Mouse (Mus musculus) monocyte, adult 5-6 weeks (primary cell): ENCODE measurements around the gene Abca7. TPM values are rescaled to one million over a fixed set of nuclear protein-coding genes. Genes with fewer than 3 reads are reported as not detected.
"Not testable (repeated sequence)": the region's sequence is repeated elsewhere in the genome, so short reads cannot be mapped to it uniquely, and the experiment has no call there.

Experiments
- ATAC-seq: fragments of 153-309, 156-312 bp; replicated peaks from 2 replicates; pipeline ENCODE4 v1.8.0; 2017; ENCODE audit warnings: mild to moderate bottlenecking; ENCODE audit not compliant: low TSS enrichment, insufficient number of reproducible peaks, severe bottlenecking, poor library complexity, low FRiP score
- total RNA-seq: library from RNA; stranded (forward); fragments of 200-1000, 200-491, 200-594 nt; gene quantifications from 3 replicates; pipeline ENCODE4 v1.2.3, GENCODE M21; 2017

The Abca7 gene
- total RNA-seq: 33.6 to 53.0 TPM (median 45.9 TPM) in 3 replicates

DNA sequence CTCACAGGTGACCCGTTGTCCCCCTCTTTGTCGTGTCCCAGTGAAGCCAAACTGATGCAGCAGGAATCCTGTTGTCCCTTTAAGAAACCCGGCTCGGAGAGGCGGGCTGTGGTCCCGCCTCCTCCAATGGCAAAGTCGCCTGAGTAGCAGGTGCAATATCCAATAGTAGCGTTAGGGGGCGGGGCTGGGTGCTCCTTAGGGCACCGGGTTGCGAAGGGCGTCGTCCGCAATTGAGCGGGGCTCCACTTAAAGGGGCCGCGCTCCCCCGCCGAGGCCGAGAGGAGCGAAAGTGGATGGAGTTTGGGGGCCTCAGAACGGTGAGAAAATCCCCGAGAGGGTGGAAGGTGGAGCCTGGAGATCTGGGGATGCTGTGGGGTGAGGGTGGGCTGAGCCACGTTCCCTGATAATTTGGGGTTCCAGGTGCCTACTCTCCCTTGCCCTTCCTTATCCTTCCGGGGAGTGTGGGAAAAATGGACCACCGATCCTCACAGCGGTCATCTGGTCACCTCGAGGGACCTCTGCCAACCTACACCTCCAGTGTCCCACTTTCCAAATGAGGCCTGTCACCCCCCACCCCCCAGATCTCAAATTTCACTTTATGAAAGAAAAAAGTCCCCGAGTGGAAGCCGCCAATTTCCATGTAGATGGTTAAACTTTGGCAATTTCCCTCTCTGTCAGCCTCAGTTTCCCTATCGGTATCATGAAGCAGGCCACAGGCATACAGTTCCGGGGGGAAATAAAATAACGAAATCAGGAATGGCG lies at the start of gene Abca7:
TSS of gene Abca7 (plus strand) at position 223 of the 762 bp plus-strand sequence.
- peak; percentile 86 for ATAC-seq

DNA sequence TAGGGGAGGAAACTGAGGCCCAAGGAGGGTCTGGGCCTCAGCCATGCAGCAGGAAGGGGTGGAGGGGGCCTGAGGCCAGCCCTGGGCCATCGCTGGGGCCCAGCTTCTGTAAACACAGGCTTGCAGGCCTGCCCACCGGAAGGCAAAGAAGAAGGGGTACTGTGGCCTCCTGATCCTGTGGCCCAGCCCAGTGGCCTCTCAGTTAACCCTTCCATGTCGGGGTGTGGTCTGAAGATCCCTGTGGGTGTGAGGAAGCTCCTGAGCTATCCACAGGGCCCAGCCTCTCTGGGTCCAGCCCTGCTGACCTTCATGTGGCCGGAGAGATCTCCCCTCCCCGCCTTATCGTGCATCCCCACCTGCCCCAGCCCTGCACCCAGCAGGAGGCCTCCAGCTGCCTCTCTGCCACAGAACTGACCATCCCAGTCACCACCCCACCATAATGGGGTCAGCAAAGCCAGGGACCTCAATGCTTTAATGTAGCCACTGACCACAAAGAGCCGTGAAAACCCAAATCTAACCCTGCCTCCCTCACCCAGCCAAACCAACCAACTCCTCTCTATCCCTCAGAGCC lies 49.5 kb upstream of the Abca7 start:
- peak; percentile 80 for ATAC-seq

DNA sequence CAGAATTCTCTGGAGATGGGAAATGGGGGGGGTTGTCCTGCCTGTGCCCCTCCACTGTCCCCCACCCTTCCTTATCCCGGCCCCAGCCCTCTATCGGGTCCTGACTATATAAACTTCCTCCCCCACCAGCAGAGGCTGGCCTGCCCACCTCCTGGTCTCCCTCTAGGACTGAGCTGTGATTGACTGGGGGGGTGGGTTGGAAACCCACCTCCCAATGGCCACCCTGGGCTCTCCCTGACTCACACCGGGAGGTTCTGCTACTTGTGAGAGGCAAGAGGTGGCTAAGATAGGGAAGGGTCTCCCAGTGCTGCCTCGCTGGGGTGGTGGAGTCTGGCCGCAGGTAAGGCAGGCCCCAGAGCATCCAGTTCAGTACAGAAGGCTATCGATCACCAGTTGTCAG lies 48.8 kb upstream of the Abca7 start:
- no peak for ATAC-seq

DNA sequence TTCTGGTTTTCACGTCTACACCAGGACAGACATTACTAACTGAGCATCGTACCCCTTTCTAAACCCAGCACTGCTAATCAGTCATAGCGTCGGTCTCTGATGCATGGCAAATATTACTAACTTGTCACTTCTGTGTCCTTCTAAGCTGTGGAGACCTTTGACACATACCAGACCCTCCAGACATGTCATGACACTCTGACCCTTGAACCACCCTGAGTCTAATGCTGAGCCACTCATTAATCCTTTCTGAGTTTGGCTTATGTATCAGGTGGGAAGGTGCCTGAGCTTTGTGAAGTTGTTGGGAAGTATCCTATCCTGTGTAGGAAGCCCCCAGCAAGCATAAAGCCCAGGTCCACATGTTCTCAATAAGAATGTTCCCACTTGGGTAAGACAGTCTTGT lies 46.4 kb upstream of the Abca7 start:
- ATAC-seq: no peak

DNA sequence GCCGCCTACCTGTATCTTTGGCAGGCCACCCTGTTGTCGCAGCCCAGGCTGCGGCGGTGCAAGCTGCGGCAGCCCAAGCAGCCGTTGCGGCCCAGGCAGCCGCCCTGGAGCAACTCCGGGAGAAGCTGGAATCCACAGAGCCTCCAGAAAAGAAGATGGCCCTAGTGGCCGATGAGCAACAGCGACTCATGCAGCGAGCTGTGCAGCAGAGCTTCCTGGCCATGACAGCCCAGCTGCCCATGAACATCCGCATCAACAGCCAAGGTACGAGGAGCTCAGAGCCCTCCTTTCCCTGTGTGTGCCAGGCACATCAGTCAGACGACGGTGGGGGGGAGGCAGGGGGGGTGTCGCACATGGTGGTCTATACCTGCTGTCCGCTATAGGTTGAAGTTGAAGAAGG lies 45.6 kb upstream of the Abca7 start:
- no peak for ATAC-seq

DNA sequence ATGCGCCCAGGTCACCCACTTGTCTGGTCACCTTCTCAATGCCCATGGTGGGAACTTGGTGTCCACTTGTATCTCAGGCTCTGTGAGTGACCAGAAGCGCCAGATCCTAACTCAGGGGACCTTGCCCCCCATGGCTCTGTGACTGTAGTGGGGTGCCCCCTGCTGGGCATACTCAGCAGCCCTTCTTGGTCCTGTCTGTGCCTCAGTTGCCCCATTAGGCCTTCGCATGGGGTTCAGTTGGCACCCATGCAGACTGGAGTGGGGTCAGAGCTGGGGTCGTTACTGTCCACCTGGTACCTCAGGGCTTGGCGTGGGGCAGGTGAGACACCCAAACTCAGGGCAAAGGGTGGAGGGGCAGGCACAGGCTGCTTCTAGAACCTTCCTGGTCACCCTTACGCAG lies 42.3 kb upstream of the Abca7 start:
- ATAC-seq: no peak

DNA sequence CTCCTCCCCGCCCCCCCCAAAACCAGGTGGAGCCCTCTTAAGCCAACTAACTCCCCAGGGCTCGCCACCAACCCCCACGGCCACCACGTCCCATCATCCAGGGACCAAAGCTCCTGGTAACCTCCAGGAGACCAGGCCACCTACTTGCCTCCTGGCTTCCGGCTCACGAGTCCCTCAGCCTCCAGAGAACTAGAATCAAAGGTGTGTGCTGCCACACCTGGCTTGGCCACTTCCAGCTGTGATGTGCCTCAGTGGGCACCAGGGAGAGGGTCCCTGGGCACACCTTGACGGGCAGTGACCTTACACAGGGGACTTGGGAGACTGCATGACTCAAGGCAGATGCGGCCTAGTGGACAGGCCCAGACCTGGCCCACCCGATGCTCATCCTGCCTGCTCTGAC lies 40.6 kb upstream of the Abca7 start:
- no peak for ATAC-seq

DNA sequence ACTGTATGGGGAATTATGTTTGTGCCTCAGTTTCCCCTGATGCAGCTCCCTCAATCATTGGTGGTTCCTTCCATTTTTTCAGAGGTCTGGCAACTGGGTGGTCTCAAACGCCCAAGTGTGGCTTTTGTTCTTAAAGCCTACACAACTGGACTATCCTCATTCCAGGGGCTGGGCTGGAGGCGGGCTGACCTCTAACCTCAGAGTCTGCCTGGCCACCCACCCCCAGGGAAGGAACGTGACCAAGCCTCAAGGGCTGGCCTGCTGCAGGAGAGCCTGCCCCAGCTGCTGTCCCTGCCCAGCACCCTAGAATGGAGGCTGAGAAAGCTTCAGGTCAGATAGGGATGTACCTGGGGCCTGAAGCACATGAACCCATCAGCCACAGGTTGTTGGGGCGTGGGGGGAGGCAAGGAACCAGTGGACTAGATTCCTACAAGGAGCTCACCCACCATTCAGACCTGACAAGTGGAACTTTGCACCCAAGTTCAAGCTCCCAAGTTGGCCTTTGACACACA lies 39.6 kb upstream of the Abca7 start:
- no peak for ATAC-seq

DNA sequence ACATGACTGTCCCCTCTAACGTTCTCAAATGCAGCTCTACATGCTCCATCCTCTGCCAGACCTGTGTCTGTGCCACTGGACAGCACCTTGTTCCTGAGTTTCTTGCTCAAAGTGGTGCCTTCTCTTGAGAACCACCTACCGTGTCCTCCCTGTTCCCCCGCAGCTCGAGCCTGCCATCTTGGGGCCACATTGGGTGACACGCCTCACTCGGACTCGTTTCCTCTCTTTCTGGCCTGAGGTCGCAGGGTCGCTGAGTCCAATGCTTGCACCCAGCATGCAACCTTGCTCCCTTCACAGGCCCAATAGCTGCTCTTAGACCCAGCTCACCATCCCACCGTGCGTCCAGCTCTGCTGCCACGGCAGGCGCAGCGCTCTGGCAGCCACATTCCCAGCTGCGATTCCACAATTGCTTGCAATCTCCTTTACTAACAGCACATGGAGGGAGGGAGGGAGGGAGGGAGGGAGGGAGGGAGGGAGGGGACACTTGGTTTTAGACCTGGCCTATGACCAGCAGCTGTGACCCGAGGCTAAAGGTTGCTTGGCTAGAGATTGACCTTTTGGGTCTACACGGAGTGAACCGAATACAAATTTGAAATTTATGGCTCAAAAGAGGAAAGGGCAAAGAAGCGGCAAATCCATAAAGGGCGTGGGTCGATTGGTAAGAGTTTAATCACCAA lies 38.0 kb upstream of the Abca7 start:
- peak; percentile 68 for ATAC-seq

DNA sequence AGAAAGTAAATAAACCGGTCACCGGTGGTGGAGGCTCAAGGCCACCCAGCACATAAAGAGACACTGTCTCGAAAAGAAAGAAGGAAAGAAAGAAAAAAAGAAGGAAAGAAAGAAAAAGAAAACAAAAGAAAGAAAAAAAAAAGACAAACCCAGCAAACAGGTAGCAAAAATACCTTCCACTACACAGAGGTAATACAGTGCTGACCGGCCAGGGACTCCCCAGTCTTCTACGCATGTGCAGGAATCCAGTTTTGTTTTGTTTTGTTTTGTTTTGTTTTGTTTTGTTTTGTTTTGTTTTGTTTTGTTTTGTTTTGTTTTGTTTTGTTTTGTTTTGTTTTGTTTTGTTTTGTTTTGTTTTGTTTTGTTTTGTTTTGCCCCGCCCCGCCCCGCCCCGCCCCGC lies 36.9 kb upstream of the Abca7 start:
- not testable (repeated sequence) for ATAC-seq

DNA sequence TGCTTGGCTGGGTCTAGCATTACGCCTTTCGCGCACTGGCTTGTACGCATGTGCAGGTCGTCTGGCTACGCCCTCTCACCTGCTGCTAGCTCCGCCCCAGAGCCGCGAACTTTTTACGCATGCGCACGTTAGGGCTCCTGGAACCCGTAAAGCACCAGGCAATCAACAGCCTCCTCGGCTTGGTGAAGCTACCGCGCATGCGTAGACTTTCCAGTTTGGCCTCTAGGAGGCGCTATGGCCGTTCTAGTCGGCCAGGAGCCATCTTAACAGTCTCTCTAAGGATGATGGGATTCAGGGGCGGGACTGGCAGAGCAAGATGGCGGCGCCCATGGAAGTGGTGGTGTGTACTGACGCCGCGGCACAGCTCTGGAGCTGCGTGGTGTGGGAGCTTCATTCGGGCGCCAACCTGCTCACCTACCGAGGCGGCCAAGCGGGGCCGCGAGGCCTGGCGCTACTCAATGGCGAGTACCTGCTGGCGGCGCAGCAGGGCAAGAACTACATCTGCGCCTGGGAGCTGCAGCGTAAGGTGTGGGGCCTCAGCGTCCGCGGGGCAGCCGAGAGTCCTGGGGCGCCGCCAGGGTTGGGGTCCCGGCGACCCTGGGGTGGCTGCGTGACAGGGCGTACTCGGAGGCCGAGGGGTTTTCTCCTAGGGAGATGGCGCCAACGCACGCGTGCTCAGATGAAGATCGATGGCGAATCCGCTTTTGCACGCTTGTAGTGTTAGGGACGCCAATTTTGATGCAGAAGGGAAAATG lies 36.3 kb upstream of the Abca7 start, which contains the start of gene Wdr18:
TSS of gene Wdr18 (plus strand) at position 306 of the 755 bp plus-strand sequence.
- ATAC-seq: peak; percentile 85

DNA sequence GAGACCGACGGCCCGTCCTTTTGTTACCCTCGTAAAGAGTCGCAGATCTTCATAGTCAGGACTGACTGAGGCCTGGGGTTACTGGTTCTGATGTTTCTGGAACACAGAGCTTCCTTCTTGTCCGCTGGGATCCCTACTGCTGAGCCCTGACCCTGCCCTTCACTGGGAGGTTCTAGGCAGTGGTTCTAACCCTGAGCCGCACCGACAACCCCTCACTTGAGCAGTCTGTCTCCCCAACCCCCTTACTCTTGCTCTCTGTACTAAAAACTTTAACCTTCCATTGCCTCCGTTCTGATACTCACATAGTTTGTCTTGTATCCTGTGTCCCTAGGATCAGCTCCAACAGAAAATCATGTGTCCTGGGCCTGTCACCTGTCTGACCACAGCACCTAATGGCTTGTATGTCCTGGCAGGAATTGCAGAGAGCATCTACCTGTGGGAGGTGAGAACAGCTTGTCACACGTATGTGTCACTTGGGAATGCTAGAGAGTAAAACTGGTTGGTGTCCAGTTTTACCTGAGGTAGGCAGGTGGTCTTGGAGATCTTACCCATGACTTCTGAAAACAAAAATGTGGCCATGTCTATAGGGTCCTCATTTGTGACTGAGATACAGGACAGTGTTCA lies 35.5 kb upstream of the Abca7 start:
- no peak for ATAC-seq

DNA sequence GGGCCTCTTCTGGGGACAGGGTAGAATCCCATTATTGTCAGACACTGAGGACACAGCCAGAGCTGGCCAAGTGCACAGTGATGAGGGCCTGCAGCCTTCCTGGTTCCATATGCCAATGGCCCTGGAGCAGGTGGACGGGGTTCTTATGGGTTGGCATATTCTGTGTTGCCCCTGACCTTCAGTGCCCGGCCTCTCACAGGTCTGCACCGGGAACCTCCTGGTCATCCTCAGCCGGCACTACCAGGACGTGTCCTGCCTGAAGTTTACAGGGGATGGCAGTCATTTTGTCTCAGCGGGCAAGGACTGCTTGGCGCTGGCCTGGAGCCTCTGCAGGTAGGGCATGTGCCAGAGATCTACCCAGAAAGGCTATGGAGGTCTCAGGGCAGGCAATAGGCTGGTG lies 31.6 kb upstream of the Abca7 start:
- ATAC-seq: no peak

DNA sequence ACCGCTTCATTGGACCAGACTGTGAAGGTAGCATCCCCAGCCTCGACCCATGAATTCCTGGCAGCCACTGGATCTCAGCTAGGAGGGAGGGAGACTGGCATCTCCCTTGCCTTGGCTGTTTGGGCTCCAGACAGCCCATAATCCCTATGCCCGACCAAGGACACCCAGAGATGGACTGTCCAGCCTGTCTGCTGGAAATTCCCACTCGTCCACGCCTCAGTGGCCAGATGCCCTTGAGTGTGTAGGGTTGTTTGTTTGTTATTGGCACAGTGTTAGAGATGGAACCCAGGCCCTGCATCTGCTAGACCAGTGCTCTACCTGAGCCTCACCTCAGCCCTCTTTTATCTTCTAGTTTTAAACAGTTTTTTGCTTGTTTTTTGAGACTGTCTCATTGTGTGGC lies 31.0 kb upstream of the Abca7 start:
- ATAC-seq: no peak

DNA sequence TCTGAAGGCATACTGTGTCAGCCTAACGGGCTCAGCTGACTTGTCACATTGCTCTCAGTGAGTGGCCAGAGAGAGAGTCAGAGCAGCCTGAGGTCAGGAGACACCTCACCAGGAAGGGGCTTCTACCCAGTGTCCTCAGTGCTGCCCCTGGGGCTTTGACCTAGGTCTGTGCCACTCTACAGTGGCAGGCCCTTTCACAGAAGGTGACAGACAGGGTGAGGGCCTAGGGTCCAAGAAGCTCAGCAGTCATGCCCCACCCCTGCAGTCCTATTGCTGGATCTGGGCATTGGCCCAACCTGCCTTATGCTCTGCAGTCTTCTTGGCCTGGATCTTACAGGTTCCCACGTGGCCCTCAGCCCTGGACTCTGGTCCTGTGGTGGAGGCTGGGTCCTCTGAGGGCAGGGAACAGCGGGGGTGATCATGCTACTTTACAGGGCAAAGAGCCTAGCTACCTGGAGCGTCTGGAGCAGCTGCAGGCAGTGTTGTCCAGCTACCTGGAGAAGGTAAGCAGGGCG lies 29.4 kb upstream of the Abca7 start:
- no peak for ATAC-seq

DNA sequence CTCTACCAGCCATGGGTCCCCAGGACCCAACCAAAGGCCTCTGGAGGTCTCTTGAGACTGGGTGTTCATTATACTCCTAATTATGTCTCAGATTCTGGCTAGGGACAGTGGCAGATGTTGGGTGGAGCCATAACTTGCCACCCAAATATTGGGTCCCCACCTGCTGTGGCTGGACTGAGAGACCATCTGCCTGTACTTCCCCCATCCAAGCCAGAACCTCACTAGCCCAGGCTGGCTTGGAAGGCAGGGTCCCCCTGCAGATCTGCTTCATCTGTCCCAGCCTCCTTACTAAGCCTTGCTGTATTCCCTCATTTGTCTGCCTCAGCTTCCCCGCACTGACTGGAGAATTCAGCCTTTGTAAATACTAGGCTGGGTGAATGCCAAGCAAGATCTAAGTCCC lies 28.1 kb upstream of the Abca7 start:
- ATAC-seq: no peak

DNA sequence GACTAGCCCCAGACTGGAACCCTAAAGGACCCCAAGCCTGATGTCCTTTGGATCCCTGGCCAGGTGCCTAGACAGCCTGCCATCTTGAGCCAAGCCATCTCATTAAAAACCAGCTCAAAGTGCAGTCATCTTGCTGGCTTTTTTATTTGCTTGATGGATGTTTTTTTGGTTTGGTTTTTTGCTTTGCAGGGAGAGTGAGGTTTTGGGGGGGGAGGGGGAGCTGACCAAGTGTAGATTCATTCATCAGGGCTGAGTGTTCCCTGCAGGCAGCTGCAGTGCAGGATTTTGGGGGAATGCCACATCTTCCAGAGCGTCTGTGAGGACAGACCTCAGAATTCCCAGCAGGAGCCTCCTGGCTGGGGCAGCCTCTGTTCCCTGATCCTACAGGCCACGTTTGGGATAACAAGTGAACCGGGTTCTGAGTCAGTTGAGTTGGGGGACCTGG lies 27.1 kb upstream of the Abca7 start:
- no peak for ATAC-seq

DNA sequence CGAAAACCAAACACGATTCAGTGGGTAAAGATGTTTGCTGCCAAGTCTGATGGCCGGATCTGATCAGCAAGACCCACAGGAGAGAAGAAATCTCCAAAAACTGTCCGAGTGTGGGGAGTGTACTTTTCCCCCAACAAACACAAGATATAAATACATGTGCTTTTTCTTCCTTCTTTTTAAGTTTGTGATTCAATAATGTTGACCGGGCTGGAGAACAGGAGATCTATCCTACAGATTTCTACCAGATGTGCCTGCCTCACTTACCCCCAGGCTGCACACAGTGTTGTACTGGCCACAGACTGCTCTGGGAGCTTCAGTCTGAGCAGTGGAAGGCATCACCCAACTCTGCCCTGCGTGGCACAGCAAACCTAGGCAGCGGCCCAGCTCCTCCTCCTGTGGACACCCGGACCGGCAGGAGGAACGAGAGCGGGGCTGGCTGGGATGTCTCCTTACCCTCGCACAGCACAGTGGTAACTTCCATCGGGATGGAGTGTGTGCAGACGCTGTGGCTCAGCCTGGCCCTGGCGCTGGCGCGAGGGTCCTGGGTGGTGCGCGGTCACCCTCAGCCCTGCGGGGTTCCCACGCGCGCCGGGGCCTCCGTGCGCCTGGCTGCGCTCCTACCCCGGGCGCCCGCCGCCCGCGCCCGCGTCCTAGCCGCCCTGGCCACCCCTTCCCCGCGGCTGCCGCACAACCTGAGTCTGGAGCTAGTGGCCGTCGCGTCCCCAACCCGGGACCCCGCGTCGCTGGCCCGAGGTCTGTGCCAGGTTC lies 25.7 kb upstream of the Abca7 start, which contains the start of gene Grin3b:
TSS of gene Grin3b (plus strand) at position 301 of the 768 bp plus-strand sequence.
- ATAC-seq: no peak
